Mouse (Mus musculus) erythroblast, embryonic 14.5 days (primary cell): ENCODE results near the gene Spaca5.

Source experiments
- GATA1 ChIP-seq: IDR thresholded peaks from 2 replicates; pipeline ENCODE4 v1.6.1; 2012; ENCODE audit warnings: low read length, inconsistent platforms, mixed read lengths
- TAL1 ChIP-seq: IDR thresholded peaks from 3 replicates; pipeline ENCODE4 v1.6.1; 2012; ENCODE audit warnings: low read length, inconsistent platforms, mixed read lengths

GRCm38 (mm10) chrX:21088983-21089866 is 21.0 kb downstream of the Spaca5 start, which contains the start of gene Zfp300:
- TF ChIP-seq GATA1 (no peak), TAL1 (no peak)
